Mouse (Mus musculus): ENCODE data around the gene Mpnd.
A peak's percentile ranks its signal among the peaks of the same experiment; 100 is the strongest.

Mpnd gene

DNA sequence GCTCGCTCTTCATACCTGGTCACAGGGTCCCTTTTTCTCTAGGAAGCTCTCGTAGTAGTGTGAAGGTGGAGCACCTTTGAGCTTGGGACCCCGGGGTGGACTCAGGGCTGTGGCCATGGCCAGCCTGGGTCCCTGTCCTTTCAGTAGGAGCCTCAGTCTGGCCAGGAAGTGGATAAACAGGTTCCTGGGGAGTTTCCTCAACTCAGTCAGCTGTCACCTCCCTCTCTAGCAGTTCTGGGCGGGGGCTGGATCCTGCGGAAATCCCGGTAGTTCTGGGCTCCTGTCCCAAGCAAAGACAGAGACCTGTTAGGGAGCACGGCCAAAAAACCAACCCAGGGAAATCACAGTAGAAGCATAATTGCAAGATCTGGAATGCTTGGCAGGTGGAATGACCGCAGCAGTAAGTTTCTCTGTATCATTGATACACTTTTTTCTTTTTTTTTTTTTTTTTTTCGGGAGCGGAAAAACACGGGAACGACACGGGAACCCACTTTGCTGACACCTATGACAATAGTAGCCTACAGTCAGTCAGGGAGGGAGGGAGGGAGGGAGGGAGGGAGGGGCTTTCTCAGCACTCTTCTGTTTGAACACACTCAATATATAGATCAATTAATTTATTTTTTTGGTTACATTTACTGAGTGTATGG, at the start of gene Mpnd, which contains the start of gene Stap2:
Gene Mpnd, plus strand, starts transcription at position 297 of the 647 bp plus-strand sequence.
Gene Stap2, minus strand, starts transcription at position 170 of the 647 bp plus-strand sequence.
- no peak for DNase-seq (ENCODE audit: low spot score)

DNA sequence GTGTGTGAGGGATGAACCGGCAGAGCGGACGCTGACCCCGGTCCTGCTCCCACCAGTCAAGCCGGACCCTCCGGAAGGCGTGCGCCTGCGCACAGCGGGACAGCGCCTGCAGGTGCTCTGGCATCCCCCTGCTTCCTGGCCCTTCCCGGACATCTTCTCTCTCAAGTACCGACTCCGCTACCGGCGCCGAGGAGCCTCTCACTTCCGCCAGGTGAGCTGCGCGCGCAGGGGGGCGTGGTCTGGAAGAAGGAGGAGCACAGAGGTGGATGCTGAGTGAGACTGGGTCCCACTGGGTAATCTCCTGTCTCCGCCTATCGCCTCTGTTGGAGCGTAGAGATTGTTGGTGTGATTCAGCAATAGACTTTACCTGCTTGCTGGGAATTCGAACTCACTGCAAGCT, 49.4 kb upstream of the Mpnd start:
- DNase-seq (ENCODE audit: low spot score) = peak; percentile 78

DNA sequence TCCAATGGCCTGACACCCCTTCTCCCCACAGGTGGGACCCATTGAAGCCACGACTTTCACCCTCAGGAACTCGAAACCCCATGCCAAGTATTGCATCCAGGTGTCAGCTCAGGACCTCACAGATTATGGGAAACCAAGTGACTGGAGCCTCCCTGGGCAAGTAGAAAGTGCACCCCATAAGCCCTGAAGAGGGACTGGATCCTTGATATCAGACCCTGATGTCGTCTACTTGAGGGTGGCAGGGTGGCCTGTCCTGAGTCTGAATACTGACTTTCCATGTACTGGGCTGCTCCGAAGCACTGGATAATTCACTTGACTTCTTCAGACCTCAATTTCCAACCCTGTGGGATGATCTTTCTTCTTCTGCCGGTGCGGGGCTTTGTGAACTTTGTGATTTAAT, 48.9 kb upstream of the Mpnd start:
- no peak for DNase-seq (ENCODE audit: low spot score)

DNA sequence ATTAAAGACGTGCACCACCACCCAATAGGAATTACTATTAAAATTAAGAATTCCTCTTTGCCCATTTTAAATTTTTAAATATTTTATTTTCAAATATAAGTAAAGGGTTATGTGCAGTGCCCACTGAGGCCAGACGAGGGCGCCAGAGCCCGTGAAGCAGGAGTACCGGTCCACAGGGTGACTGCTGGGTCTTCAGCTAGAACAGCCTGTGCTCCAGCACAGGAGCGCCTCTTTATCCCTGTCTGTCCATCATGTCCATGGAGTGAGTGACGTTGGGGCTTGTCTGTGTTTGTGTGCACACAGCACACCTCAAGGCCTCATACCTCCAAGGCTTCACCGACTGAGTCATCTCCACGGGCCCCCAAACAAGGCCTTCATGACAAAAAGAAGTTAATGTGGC, 48.3 kb upstream of the Mpnd start:
- DNase-seq (ENCODE audit: low spot score) = peak; percentile 68

DNA sequence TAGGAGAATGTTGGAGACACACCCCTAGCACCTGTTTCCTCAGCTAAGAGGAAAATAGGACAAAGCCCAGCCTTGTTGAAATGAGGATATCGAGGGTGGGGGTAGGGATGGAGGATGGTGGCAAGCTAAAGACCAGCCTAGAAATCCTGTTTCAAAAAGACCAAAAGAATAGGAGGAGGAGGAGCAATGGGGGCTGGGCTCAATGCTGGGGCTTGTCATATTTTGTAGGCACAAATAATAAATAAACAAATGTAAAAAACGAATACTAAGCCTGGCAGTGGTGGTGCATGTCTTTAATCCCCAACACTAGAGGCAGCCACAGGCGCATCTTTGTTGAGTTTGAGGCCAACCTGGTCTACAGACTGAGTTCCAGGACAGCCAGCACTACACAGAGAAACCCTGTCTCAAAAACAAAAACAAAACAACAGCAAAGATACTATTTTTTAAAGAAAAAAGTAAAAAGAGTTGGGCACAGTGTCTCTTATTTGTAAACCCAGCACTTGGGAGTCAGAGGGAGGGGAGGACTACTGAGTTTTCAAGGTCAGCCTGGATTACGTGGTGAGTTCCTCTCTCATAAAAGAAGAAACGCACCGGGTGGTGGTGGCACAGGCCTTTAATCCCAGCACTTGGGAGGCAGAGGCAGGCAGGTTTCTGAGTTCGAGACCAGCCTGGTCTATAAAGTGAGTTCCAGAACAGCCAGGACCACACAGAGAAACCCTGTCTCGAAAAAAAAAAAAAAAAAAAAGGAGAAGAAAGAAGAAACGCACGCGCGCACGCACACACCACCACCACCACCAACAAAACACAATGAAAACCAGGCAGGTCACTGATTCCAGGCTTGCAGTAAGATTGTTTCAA, 47.6 kb upstream of the Mpnd start:
- DNase-seq (ENCODE audit: low spot score) = no peak

DNA sequence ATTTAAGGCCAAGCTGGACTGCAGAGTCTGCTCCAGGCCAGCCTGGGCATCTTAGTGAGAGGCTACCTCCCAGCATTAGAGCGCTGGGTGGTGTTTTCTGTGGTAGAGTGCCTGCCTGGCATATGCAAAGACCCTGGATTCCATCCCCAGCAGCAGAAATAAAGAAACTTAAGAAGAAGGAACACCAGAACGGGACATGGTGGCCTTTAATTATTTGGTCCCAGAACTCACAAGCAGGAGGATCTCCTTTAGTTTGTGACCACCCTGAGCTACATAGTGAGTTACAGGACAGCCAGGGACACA, 47.0 kb upstream of the Mpnd start:
- no peak for DNase-seq (ENCODE audit: low spot score)

DNA sequence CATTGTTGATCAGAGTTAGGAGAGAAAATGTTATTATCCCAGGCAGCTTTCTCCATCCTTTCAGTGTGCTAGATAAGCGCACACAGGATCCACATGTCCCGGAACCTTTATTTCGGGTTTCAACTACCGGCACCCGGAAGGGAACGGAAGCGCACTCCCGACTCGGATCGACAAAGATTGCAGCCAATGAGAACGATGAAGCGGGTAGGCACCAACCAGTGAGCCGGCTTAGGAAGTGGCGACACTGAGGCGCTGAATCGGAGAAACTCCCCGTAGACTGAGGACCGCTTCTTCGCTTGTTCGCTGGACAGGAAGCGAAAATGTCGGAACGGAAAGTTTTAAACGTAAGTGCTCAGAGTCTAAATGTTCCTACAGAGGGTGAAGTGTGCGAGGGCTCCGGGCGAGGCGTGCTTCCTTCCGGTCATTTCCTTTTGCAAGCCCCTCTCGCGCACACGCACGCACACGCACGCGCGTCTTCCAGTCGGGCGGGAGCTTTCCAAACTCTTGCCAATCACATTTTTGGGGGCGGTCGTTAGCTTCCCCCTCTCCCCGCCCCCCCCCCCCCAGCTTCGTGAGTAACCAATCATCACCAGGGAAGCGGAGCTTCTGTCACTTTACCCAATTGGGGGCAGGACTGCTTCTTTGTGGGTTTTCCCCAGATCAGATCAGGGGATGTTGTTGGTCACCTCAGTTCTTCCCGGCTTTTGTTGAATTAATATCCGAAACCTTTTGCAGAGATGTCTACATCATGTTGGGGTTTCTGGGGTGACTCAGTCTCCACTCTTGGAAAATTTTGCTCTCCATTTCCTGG, 46.4 kb upstream of the Mpnd start, which contains the start of gene Yju2:
Gene Yju2, plus strand, starts transcription at position 182 of the 811 bp plus-strand sequence.
- peak; percentile 84 for DNase-seq (ENCODE audit: low spot score)

DNA sequence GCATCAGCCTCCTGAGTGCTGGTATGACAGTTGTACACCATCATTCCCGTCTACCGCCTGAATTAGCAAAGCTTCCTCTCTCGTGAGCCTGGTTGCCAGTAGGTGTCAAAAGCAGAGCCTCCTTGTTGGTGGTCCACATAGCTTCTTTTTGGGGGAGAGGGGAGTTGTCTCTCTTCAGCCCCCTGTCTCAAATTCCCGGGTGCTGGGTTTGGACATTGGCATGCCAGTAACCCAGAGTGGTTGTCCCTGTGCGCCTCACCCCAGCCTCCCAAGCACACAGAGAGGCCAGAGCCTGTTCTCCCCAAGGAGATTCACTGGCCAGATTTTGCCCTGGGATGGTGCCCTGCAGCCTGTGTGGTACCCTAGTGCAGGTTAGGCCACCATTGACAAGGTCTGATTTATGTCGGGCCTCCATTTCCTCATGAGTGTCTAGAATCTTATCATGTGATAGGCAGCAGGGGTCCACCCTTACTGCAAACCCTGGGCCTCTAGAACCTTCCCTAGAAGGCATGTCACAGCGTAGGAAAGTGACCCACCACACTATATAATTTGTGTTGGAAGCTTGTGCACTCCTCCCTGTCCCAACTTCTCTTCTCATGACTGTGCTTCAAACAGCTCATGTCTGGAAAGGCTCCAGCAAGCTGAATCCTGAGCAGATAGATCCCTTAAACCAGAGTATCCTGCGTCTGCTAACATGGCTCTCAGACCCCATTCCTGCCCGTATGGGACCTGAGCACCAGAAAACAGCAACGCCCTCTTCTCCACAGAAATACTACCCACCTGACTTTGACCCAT, 45.4 kb upstream of the Mpnd start:
- DNase-seq (ENCODE audit: low spot score) = no peak

DNA sequence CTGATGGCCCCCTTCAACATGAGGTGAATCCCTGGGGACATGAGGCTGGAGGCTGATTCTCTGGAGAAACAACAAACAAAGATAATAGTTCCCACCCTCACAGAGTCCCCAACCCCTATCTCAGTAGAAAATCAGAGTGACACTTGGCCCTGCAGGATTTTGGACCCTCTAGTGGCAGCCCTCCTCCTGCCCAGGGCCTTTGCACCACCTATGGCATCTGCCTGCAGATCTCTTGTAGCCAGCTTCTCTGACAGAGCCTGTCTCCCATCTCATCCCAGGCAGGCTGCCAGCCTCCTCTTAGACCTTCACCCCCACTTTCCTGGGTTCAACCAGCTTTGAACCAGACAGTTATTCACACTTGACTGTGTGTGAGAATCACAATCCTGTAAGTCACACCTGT, 44.7 kb upstream of the Mpnd start:
- no peak for DNase-seq (ENCODE audit: low spot score)

DNA sequence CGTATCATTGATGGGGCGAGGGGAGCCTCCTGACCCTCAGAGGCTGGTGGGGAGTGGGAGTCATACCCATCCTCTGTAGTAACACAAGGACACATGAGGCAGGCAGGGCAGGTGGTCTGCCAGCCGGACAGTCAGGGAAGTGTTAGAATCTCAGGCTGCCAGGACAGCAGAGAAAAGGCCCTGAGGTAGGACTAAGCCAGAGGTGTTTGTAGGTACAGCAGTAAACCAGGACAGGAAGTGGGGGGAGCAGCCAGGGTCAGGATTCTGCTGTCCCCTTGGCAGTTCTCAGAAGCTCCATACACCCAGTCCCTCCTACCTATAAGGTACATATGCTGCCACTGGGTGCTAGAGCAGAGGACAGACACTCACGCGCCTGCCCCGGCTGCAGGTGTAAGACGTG, 43.9 kb upstream of the Mpnd start:
- no peak for DNase-seq (ENCODE audit: low spot score)

DNA sequence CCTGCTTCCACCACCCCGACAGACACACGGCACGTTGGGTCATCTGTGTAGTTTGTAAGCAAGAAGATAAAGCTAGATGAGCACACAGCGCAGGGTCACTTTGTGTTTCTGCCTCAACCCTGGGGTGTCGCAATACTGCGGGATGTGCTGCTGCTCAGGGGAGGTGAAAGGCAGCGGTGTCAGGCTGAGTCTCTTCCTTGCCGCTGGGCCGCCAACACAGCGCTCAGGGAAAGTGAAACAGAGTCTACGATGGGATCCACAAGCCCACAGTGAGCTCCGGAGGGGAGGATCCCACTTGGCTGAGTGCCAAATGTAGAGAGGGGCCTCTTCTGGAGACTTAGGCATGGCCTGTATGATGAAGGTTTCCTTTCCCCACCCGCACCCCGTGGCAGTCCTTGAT, 42.3 kb upstream of the Mpnd start:
- DNase-seq (ENCODE audit: low spot score) = no peak

DNA sequence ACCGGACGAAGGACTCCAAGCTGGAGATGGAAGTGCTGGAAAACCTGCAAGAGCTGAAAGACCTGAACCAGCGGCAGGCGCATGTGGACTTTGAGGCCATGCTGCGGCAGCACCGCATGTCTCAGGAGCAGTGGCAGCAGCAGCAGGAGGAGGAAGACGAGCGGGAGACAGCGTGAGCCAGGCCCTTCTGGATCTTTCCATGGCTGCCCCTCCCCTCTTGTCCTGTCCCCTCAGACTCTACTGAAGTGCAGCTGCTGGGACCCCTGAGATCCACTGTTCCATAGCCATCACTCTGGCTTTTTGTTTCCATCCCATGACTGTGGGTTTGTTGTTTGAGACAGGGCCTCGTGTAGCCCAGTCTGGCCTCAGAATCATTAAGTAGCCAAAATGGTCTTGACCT, 41.0 kb upstream of the Mpnd start:
- no peak for DNase-seq (ENCODE audit: low spot score)

DNA sequence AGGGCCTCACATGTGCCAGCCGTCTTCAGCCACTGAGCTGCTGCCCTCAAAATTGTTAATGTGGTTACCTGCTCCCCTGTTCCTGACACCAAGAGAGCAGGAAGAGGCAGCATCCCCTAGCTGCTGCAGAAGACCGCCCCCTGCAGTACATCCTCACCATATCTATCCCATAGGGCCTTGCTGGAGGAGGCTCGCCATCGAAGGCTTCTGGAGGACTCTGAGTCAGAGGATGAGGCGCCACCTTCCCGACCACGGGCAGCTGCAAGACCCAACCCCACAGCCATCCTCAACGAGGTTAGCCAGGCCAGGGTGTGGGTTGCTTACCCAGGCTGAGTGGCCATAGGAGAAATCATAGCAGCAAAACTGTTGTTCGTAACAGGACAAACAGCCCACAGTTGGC, 40.5 kb upstream of the Mpnd start:
- DNase-seq (ENCODE audit: low spot score) = no peak

DNA sequence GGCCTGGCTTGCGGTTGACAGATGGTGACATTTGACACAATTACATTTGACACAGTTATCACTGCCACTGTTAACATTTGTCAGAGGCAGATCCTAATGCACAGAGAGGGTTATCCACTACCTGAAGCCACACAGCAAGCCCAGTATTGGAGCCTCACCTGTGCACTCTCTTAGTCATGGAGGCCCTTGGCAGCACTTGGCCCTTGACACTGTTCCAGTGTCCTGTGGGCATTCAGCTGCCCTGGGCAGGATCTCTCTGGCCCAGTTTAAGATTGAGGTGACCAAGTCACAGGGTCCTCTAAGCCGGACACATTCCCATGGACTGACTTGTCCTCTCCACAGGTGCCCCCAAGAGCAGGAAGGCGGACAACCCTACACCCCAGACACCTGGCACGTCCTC, 38.3 kb upstream of the Mpnd start:
- DNase-seq (ENCODE audit: low spot score) = no peak

DNA sequence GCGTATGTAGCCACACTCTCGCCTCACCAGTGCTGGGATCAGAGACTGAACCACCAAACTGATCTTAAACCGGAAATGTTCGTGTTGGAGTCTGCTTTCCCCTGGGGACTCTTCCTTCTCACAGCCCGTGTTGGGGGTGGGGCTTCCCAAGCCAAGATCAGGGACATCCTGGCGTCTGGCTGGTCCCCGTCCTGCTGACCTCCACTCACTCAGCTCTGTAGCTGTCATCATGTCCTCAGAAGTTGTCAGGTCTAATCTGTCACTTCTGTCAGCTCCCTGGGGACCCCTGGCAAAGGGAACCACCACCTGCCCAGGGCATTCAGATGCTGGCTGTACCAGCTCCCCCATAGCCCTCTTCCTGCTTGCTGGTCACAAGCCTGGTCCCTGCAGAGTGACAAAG, 37.3 kb upstream of the Mpnd start:
- DNase-seq (ENCODE audit: low spot score) = no peak

DNA sequence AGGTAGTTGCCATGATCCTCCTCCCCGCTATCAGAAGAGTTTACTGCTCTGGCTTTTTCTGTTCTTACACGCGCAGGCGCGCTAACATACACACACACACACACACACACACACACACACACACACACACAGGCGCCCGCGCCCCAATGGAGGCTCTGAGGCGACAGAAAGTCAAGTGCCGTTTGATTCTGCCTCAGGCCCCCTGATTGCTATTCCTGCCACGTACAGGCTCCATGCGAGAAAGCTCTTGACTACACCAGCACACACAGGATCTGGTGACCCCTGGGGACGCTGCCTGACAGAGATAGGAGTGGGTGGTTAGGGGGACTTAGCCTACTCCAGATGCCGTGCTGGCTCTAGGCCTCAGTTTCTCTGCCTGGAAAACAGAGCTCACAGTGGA, 36.0 kb upstream of the Mpnd start:
- DNase-seq (ENCODE audit: low spot score) = no peak

DNA sequence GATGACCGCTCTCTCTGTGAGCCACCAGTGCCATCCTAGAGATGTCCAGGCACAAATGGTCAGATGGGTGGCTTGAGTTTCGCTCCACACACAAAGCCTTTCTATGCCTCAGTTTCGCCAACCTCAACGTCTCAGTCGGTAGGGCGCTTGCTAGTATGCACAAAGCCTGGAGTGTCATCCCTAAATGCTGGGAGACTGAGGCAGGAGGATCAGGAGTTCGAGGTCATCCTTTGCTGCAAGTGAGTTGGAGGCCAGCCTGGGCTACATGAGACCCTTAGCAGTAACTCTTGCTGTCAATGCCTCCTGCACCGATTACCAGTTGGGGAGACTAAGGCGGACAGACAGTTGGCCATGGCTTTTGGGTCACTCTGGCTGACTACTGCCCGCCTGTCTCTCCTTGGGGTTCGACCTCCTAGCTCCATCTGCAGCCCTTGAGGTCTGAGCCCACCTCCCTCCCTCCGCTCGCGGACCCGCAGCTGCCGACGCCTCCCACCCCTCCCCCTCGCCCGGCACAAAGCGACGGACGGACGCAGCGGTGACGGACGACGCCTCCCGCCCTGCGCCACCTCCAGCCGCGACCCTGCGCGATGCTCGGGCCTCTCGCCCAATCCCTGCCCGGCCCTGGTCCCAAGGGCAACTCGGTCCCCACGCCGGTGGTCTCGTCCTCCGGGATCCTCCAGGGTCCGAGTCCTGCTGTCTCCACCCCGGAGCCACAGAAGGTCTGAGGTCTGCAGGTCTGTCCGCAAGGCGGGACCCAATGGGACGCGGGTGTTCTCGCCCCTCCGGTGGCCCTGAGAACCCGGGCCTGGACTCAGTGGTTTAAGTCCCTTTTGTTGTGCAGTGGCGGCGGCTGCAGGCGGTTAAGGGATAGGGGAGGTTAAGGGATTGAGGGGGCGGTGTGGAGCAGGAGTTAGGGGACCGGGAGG, 35.3 kb upstream of the Mpnd start, which contains the start of gene Shd:
Gene Shd, plus strand, starts transcription at position 502 of the 926 bp plus-strand sequence.
- DNase-seq (ENCODE audit: low spot score) = no peak

DNA sequence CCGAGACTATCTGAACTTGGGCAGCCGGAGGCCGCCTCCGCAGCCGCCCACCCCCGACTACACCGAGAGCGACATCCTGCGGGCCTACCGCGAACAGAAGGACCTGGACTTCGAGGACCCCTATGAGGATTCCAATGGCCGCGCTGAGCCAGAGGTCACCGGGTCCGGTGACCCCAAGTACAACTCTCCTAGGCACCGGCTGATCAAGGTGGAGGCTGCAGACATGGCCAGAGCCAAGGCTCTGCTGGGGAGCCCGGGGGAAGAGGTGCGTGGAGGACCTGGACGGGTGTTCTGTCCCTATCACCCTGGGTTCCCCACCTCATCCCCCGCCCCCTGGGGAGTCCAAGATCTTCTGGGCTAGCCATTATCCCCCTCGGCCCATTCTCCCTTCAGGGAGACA, 34.1 kb upstream of the Mpnd start:
- DNase-seq (ENCODE audit: low spot score) = no peak

DNA sequence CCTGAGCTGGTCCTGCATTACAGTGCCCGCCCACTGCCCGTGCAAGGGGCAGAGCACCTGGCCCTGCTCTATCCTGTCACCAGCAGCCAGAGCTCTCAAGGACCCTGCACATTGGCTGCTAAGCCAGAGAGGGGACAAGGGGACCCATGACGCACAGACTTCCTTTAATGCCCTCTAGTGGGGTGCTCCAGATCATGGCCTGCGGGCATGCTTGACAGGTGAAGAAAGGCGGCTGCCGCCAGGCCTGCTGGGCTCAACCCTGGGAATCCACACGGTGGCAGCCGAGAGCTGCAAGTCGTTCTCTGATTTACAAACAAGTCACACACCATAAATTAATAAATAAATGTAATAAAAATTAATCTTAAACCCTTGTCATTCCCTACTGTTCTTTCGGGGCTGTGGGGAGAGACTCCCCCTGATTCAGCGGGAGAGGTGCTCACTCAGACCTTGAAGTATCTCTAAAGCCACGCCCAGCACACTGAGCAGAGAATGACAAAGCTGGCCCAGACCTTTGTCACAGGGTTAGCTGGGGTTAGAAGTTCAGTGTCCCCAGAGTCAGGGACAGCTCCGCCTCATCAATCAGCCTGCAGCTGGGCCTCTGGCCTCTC, 29.2 kb upstream of the Mpnd start:
- peak; percentile 71 for DNase-seq (ENCODE audit: low spot score)

DNA sequence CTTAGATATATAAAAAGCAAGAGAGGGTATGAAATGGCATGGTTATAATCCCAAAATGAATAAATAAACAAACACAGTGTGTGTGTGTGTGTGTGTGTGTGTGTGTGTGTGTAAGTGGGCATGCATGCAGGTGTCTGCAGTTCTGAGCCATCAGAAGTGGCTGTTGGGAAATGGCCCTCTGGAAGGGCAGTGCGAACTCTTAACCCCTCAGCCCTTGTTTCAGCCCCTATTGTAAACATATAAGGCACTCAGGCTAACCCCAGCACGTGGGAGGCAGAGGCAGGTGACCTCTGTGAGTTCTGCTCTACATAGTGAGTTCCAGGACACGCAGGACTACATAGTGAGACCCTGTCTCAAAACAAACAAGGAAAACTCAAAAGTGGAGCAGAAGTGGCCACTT, 28.2 kb upstream of the Mpnd start:
- DNase-seq (ENCODE audit: low spot score) = no peak

Measured in urinary bladder, postnatal 25 days (tissue).